Mouse (Mus musculus): Measurements from ENCODE around the gene Prpf8. TPM values are rescaled to one million over a fixed set of nuclear protein-coding genes. Genes with fewer than 3 reads are reported as not detected.

Gene Prpf8
- total RNA-seq, 2 experiments from 2014 or later = 117 to 121 TPM

DNA sequence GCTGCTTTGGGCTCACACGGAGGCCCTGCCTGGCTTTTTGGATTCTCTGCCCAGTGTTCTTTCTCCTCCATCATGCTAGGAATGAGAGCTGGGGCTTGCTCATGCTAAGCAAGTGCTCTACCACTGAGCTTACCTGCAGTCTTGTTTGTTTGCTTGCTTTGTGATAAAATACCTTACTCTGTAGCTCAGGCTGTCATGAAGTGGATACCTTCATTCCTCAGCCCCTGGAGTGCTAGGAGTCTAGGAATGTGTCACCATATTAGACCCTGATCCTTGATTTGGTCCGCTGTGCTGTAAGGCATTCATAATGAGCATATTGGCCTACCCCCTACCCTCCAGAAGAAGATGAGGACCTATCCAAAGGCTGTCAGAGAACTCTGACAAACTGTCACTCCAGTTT, 36.2 kb downstream of the Prpf8 start:
- intact Hi-C loops (cut with DNase I) = no loop called here
- no peak for DNase-seq (ENCODE audit: extremely low spot score in 1 of 2, low spot score in 2 of 2)

DNA sequence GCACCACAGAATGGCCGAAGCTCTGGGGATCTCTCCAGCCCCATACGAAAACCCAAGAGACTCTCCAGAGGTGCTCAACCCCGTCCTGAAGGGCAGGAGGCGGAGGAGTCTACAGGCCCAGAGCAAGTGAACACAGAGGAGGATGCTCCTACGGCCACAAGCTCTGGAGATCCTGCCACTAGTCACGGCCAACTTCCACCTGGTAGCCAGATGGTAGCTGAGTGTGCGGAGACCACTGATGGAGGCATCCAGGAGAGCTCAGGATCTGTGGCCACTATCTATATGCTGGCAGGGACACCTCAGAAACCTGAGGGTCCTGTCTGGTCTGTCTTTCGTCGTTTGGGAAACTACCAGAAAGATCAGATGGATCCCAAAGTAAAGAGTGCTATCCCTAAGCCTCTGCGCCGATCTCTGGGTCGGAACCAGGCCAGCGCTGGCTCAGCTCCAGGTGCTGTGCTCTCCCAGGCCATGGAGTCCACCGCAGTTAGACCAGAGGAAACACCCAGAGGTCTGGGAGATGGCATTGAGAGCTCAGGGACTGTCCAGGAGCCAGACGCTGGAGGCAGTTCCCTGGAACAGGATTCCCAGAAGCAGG, 39.0 kb downstream of the Prpf8 start:
- intact Hi-C loops (cut with DNase I) = no loop called here
- DNase-seq (ENCODE audit: extremely low spot score in 1 of 2, low spot score in 2 of 2) = no peak

DNA sequence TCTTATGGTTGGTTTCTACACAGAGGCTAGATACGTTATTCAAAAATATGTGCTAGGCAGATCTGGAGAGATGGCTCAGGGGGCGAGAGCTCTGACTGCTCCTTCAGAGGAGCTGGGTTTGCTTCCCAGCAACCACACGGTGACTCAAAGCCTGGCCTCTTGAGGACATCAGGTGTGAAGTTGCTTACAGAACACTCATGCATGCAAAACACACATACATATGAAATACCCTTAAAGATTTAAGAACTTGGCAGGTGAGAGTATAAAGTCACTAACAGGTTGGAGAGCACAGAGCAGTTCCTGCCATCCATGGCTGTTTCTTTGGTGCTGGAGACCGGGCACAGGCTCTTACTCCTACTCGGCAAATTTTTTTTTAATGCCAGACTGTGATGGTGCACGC, 40.3 kb downstream of the Prpf8 start:
- intact Hi-C loops (cut with DNase I) = no loop called here
- no peak for DNase-seq (ENCODE audit: extremely low spot score in 1 of 2, low spot score in 2 of 2)

DNA sequence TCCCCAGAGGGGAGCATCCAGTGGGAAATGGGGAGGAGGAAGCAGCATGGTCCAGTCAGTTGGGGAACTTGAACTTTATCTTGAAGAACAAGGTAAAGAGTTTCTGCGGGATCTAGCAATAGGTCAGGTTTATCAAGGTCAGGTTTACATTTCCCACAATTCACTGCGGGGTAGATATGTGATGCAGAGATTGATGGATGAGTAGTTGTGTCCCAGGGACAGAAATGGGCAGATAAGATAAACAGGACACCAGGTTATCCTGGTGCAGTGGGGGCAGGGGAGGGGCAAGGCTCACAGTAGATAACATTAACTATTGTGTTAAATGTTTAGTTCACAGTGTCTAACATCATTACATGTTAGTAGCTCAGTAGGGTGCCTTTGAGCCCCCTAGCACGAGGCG, 43.2 kb downstream of the Prpf8 start:
- intact Hi-C loops (cut with DNase I) = loop anchor here (1.0 kb wide), 1 partner anchor 43 kb away; no protein-coding TSS in a partner anchor
- DNase-seq (ENCODE audit: extremely low spot score in 1 of 2, low spot score in 2 of 2) = no peak

DNA sequence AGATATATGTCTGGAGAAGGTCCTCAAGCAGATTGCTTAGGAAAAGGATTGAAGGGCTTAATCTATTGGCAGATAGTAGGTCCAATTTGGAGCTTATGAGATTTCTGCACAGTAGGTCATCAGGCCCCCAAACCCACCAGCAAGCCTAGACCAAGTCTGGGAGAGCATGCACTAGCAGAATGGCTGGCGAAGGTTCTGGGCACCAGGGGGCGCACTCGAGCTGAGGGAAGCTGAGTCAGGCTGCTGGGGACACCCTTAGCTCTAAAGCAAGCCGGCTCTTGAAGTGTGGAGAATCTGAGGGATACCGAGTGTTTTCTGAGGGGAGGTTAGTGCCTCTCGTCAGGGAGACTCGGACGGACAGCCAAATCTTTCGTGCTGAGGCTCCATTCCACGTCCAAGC, 43.7 kb downstream of the Prpf8 start:
- intact Hi-C loops (cut with DNase I) = loop anchor here (1.0 kb wide), 1 partner anchor 42 kb away; no protein-coding TSS in a partner anchor
- DNase-seq (ENCODE audit: extremely low spot score in 1 of 2, low spot score in 2 of 2) = peak; percentile 92 to 96

DNA sequence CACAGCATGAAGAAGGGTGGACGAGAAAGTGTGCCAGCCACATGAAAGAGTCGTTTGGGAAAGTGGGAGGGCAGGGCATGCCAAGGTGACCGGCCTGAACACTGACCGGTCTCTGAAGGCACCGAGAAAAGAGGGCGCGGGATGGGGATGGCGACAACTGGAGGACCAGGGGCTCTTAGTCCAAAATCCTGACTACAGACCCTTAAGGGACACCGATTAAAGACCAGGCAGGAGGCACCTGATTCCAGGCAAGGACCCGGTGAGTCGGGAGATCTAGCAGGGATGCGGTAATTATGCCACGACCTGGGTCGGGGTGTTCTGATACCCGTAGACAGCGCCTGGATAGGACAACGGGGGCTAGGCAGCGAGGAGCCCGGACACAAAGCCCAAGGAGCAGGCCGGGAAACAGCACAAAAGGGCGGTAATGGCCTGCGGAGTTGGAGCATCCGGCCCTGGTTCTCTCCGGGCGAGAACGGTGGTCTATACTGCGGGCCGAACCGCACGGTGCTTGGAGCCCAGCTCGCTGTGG, 44.3 kb downstream of the Prpf8 start:
- DNase-seq (ENCODE audit: extremely low spot score in 1 of 2, low spot score in 2 of 2) = no peak
- intact Hi-C loops (cut with DNase I) = loop anchor here (1.0 kb wide), 1 partner anchor 41 kb away; no protein-coding TSS in a partner anchor

DNA sequence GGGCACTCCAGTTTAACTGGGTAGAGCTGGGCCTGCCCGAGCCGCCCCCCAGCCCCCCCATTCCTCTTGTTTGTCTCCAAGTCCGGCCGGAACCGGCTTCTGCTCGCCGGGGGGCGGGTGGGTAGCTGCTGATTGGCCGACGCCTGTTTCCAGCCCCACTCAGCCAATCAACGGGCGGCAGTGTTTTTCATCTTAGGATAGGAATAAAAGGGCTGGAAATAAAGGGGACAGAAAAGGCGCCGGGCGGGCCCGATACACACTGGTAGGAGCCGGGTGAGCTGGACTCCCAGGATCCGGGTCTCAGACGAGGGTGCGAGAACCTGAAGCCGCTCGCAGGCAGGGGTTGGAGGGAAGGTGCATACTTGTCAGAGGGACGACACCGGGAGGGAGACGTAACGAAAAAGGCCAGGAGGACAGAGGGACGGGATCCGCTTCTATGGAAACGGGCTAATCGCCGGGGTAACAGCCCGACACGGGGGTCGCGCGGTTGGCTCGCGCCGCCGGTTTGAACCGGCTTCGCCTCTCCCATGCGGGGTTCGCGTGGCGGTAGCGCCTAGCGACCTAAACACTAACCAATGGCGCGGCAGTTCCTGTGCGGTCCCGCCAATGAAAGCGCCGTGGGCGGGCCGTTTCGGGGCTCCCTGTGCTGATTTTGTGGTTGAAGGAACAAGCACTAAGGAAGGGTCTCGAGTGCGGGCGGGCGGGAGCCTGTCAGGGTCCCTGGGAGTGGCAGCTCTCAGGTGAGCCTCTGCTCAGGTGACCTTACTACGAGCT, 45.0 kb downstream of the Prpf8 start, which contains the start of gene Slc43a2:
Gene Slc43a2 (plus strand): TSS at position 226 of the 774 bp plus-strand sequence.
- intact Hi-C loops (cut with DNase I) = no loop called here
- peak; percentile 97 to 98 for DNase-seq (ENCODE audit: extremely low spot score in 1 of 2, low spot score in 2 of 2)

DNA sequence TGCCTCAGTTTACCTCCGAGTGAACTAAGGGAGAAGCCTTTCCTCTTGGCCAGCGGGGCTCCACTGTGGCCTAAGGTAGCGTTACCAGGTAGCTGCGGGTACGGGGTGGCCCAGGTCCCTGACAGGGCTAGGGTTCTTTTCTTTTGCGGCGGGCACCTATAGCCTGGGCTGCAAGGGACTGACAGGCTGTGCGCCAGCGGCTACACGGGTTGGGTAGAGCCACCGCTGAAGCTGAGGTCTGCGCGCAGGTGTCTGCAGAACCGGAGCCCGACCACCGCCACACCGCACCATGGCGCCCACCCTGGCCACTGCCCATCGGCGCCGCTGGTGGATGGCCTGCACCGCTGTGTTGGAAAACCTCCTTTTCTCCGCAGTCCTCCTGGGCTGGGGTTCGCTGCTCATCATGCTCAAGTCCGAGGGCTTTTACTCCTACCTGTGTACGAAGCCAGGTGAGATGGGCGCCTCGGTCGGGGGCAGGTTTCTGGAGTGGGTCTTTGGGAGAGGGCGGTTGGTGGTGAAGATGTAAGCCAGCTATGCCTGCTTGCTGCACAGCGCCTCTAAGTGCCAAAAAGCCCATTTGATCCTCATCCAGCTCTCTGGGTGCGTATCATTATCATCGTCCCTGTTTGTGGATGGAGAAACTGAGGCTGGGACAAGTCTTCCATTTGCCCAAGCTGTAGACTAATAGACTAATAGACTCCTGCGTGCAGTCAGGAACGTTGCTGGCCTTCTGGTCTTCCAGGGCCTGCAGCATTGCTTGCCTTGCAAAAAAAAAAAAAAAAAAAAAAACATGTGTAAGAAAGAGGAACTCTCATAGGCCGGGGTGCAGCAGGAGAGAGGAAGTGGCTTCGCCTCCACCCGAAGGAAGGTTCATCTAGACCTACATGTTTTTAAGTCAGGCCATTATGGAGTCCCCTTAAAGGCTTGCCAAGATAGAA, 46.0 kb downstream of the Prpf8 start:
- peak in 1 of 2 experiments; percentile 67 for DNase-seq (ENCODE audit: extremely low spot score in 1 of 2, low spot score in 2 of 2)
- intact Hi-C loops (cut with DNase I) = no loop called here

DNA sequence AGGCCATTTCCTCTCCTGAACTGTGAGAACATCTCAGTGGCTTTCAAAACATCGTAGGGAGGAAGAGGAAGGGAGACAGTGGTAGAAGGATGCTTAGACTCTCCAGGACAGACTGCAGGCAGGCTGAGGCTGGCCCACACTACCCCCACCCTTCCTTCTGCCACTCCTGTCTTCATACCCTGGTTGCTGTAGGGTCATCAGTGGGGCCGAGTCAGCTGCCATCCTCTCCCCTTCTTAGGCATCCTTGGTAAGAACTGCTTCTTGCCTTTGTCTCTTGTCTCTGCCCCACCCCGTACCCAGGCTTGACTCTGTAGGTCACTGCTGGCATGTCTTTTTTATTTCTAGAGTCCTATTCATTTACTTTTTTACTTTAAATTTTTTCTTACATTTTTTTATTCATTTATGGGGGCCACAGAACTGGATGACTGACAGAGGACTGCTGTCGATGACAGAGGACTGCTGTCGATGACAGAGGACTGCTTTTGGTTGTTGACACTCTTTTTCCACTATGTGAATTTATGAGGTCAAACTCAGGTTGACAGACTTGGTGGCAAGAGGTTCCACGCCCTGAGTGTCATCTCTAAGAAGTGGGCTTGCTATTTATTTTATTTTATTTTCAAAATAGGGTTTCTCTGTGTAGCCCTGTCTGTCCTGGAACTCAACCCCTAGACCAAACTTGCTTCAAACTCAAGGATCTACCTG, 46.8 kb downstream of the Prpf8 start:
- intact Hi-C loops (cut with DNase I) = no loop called here

DNA sequence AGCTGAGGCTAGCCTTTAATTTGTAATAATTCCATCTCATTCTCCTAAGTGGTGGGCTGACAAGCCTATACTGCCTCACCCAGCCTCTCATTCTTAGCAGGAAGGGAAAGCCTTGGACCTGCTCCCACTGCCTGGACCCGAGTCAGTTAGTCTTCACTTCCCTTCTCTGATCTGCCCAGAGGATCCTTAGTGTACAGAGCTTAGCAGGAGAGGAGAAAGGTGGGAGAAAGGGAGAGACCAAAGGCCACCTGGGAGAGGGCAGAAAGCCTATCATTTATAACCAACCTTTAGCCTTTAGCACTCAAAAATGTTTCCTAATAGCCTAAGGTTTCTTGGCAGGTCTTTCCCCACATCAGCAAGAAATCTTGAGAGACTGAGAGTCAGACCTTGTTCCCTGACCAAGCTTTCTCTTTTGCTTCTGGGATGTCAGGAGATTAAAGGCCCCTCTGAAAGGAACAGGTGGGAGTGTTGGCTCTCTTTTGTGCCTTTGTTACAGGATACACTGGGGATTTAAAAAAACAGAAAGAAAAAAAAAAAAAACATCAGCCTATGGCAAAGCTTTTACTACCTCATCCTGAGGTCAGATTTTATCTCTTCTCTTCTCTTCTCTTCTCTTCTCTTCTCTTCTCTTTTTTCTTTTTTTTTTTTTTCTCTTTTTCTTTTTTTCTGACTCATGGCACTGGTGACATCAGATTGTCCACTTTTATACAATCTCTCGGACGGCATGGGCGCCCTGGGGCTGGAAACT, 47.8 kb downstream of the Prpf8 start:
- intact Hi-C loops (cut with DNase I) = no loop called here
- DNase-seq (ENCODE audit: extremely low spot score in 1 of 2, low spot score in 2 of 2) = no peak

More for the DNA sequence above, 46.8 kb downstream of the Prpf8 start:
- no peak for DNase-seq (ENCODE audit: extremely low spot score in 1 of 2, low spot score in 2 of 2)

DNA sequence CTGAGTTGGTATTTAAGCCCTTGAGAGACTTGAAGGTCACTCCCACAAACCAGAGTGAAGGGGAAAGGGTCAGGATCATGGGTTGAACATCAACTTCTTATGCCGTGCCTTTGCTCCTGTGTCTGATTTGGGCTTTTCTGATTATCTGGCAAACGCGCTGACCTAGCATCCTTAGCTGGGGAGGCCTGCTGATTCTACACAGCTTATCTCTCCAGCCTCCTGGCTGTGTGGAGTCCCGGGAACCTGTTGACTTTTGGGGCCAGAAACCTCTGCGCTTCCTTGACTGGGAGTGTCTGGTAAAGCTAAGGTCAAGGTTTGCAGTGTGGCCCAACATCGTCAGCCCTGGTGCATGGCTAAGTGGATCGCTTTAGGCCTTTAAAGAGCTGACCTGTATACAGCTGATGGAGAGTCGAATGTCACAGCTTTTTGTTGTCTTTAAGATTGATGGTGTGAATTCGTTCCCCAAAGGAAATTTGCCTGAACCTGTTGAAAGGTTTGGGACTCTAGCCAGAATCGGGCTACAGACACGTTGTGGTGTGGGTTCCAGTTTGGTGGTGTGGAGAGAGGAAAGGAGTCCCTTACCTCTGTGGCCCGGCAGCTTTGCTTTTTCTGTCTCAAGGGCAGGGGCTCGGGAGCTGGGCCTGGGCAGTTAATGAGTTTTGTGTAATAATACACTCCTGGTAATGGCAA, 48.6 kb downstream of the Prpf8 start:
- DNase-seq (ENCODE audit: extremely low spot score in 1 of 2, low spot score in 2 of 2) = no peak
- intact Hi-C loops (cut with DNase I) = no loop called here

DNA sequence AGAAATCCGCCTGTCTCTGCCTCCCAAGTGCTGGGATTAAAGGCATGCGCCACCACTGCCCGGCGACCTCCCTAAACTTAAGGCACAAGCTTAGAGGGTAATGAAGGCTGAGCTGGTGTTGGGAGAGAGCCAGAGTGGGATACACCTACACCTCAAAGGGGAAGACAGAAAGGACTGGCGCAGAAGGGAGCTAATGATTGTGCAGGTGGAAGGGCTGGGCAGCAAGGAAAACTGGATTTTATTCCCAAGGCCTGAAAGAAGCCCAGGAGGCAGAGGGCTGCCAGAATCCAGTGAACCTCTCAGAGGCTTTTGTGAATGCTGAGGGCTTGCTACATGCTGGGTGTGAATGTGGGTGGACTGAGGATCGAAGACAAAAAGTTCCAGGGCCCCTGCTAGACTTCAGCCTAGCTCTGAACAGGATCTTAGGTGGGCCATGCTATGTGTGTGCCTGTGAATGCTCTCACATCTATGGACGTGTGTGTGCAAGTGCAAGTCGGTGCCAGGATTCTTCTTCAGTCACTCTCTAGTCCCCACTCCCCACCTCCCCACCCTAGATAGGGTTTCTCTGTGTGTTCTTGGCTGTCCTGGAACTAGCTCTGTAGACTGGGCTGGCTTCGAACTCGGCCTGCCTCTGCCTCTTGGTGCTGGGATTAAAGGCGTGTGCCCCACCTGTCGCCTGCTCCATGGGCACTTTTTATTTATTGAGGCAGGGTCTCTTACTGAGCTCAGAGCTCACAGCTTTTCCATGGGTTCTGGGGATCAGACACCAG, 49.8 kb downstream of the Prpf8 start:
- no peak for DNase-seq (ENCODE audit: extremely low spot score in 1 of 2, low spot score in 2 of 2)
- intact Hi-C loops (cut with DNase I) = no loop called here

DNA sequence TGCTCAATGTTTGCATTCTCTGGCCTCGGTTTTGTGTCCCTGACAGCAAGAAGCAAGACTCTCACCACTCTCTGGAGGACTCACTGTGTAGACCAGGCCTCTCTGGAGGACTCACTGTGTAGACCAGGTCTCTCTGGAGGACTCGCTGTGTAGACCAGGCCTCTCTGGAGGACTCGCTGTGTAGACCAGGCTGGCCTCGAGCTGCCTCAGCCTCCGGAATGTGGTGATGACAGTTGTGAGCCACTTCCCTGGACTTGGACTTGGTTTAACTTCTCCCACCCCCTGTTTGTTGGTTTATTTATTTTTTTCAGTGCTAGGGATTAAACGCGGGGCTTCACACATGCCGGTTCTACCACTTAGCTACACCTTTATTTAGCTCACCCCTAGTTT, 50.4 kb downstream of the Prpf8 start:
- intact Hi-C loops (cut with DNase I) = no loop called here
- DNase-seq (ENCODE audit: extremely low spot score in 1 of 2, low spot score in 2 of 2) = no peak

DNA sequence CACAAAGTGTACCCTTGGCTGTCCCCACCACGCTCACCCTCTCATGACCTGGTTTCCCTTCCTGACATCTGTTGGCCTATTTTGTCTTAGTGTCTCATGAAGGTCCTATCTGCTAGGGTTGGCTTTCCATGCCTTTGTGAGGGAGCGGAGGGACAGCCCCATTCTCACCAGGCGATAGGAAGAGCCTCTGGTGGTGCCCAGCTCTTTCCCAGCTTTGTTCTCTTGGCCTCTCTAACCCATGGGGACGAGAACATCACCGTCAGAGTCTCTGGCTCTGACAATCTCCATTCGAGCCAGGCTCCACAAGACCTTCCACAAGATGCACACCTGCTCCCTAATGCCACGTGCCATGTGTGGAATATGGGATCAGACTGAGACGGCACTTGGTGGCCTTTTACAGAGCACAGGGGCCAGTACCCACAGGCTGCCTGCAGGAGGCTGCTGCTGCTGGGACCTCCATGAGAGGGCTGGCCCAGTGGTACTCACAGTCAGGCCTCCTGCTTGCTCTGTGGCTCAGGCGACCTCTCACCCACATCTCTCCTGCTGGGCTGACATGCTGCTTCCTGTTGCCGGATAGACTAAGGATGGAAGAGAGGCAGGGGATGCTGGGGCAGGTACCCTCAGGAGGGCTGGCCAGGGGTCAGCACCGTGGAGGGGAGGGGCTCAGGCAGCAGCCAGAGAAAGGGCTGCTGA, 51.0 kb downstream of the Prpf8 start:
- intact Hi-C loops (cut with DNase I) = no loop called here
- peak in 1 of 2 experiments; percentile 82 for DNase-seq (ENCODE audit: extremely low spot score in 1 of 2, low spot score in 2 of 2)

DNA sequence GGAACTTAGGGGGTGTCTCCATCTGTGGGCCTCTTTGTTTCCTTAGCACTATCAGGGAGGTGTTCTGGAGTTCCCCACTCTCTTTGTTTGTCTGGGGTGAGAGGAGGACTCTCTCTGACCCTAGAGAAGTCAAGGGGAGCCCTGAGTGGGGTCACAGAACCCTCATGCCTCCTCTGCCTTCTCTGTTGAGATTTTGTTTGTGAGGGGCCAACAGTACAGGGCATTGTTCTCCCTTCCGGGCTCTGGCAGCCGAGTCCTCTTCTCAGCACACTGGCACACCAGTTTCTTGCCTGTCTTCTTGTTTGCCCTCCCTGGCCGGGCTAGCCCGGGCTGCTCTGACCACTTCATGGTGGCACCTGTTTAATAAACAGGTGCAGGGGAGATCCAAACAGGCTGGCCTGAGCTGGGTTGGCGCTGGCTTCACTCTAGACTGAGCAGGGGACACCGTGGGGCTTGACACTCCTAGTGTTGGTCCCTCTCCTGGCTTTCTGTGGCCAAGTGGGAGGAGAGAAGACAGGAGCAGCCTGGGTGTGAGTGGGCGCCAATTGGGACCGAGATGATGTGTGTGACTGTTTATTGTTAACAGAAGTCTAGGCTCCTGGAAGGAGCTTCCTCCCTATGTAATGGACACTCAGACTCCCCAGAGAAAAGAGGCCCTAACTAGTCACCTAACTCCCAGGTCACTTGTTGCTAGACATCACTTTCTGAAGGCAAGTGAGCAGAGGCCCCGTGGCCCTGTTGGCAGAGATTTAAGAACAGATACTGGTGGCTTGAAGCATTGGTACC, 51.8 kb downstream of the Prpf8 start:
- intact Hi-C loops (cut with DNase I) = no loop called here
- no peak for DNase-seq (ENCODE audit: extremely low spot score in 1 of 2, low spot score in 2 of 2)
